25 mouse cellular contexts compared by ENCODE assay signal in the genomic region with DNA sequence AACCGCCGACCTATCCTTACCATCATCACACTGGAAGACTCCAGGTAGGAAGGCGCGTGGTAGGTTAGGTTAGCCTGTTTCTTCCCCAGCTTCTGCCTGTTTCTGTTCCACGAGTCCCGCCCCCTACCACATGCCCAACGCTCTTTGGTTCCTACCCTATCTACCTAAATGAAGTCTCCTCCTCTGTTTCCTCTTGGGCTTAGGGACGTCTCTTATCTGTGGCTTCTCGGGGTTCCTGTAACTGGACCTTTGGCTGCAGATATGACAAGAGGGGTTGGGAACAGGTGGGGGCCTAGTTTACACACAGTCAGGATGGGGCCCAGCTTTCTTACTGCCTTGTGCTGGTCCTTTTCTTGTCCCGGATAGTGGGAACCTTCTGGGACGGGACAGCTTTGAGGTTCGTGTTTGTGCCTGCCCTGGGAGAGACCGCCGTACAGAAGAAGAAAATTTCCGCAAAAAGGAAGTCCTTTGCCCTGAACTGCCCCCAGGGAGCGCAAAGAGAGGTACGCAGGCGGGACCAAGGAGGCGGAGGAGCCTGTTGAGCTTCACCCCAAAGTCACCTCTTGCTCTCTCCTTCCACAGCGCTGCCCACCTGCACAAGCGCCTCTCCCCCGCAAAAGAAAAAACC. TPM values are rescaled to one million over a fixed set of nuclear protein-coding genes. Genes with fewer than 3 reads are reported as not detected.
A peak's percentile ranks its signal among the peaks of the same experiment; 100 is the strongest.
DNase-seq lines count a peak whose midpoint lies in the region; ATAC-seq and TF ChIP-seq lines count a peak whose summit lies in the region.
"Had no signal": no experiment of that assay in that cellular context is flagged by ENCODE, and none has a peak within 500 bp of the region (broad histone marks: within the 10 kb centered on the region; RNA-seq: fewer than 3 reads in every experiment).

No protein-coding gene starts in this region.

- 85% methylated on average over 22 of the region's 22 CpGs for WGBS in heart, embryonic 11.5 days (ENCODE audit: insufficient replicate concordance)
- WGBS in liver, embryonic 16.5 days (ENCODE audit: insufficient replicate concordance) = 36% methylated on average over 22 of the region's 22 CpGs
- 94% methylated on average over 22 of the region's 22 CpGs for WGBS in limb, embryonic 10.5 days
- WGBS in midbrain, embryonic 16.5 days = 95% methylated on average over 22 of the region's 22 CpGs

- H3K4me2 ChIP-seq in heart, embryonic 11.5 days = no peak overlapping the region
- H3K4me2 ChIP-seq in liver, embryonic 16.5 days (ENCODE audit: low read depth, low read length) = peak overlapping the region; percentile 54
- H3K4me2 ChIP-seq in midbrain, embryonic 16.5 days (ENCODE audit: low read length) = no peak overlapping the region
- H3K4me2 ChIP-seq: embryonic facial prominence, embryonic 12.5 days; hindbrain, embryonic 15.5 days; intestine, embryonic 15.5 days; limb, embryonic 15.5 days had no signal

- TF ChIP-seq CTCF in MEL (IDR thresholded peaks at IDR 0.05 in 2 of 3, conservative IDR thresholded peaks at IDR 0.05 in 1 of 3; ENCODE audit: control insufficient read depth in 1 of 3, insufficient read depth in 1 of 3, low read depth in 2 of 3, low read length in 3 of 3, poor library complexity in 1 of 3, severe bottlenecking in 1 of 3) = no peak

- TF ChIP-seq EP300 in MEL (IDR thresholded peaks at IDR 0.05; ENCODE audit: low read depth in 1 of 2, low read length in 2 of 2) = peak; percentile 79 to 93

- H3K36me3 ChIP-seq in heart, embryonic 11.5 days (ENCODE audit: control insufficient read depth, insufficient read depth, low read length) = peaks cover 33% of the 10 kb centered on the region
- peaks cover 24 to 71% of the 10 kb centered on the region in 2 experiments for H3K36me3 ChIP-seq in MEL (ENCODE audit: control insufficient read depth in 1 of 2, insufficient read depth in 2 of 2, low read length in 2 of 2)
- H3K36me3 ChIP-seq in liver, embryonic 16.5 days (ENCODE audit: control insufficient read depth, insufficient read depth) = peaks cover 34% of the 10 kb centered on the region
- peaks cover 97% of the 10 kb centered on the region for H3K36me3 ChIP-seq in limb, embryonic 10.5 days
- peaks cover 15% of the 10 kb centered on the region for H3K36me3 ChIP-seq in midbrain, embryonic 16.5 days (ENCODE audit: control insufficient read depth, insufficient read depth, low read length)

- H3K4me3 ChIP-seq in heart, embryonic 11.5 days (ENCODE audit: low read depth, low read length) = no peak overlapping the region
- no peak overlapping the region; a peak in 1 of 4 replicates for H3K4me3 ChIP-seq in MEL (ENCODE audit: control insufficient read depth in 1 of 2, insufficient read depth in 1 of 2, low read depth in 2 of 2, low read length in 2 of 2)
- H3K4me3 ChIP-seq in liver, embryonic 16.5 days (ENCODE audit: low read depth, low read length) = peak overlapping the region; percentile 18; the same call in 1 of the 2 replicates
- H3K4me3 ChIP-seq in limb, embryonic 10.5 days = no peak overlapping the region
- no peak overlapping the region for H3K4me3 ChIP-seq in midbrain, embryonic 16.5 days (ENCODE audit: low read depth, low read length)
- H3K4me3 ChIP-seq: embryonic facial prominence, embryonic 12.5 days; hindbrain, embryonic 15.5 days; intestine, embryonic 15.5 days; limb, embryonic 15.5 days had no signal

- H3K4me1 ChIP-seq in heart, embryonic 11.5 days (ENCODE audit: control insufficient read depth, insufficient read depth, low read length) = peaks cover 10% of the 10 kb centered on the region; the same call in 1 of the 2 replicates
- peaks cover 29 to 60% of the 10 kb centered on the region in 2 experiments for H3K4me1 ChIP-seq in MEL (ENCODE audit: control insufficient read depth in 1 of 2, insufficient read depth in 2 of 2, low read length in 2 of 2)
- peaks cover 70% of the 10 kb centered on the region for H3K4me1 ChIP-seq in liver, embryonic 16.5 days (ENCODE audit: control insufficient read depth, low read depth, low read length)
- no peaks in the 10 kb centered on the region for H3K4me1 ChIP-seq in limb, embryonic 10.5 days
- H3K4me1 ChIP-seq in midbrain, embryonic 16.5 days (ENCODE audit: control insufficient read depth, insufficient read depth, low read length) = no peaks in the 10 kb centered on the region
- H3K4me1 ChIP-seq: embryonic facial prominence, embryonic 12.5 days; hindbrain, embryonic 15.5 days; intestine, embryonic 15.5 days; limb, embryonic 15.5 days had no signal

- no peak for TF ChIP-seq RAD21 in MEL (IDR thresholded peaks at IDR 0.05; ENCODE audit: low read depth, low read length)

- H3K9me3 ChIP-seq in heart, embryonic 11.5 days (replicated peaks; ENCODE audit: control insufficient read depth, low read length) = no peaks in the 10 kb centered on the region
- H3K9me3 ChIP-seq in MEL (replicated peaks; ENCODE audit: insufficient read depth, low read length) = no peaks in the 10 kb centered on the region
- H3K9me3 ChIP-seq in liver, embryonic 16.5 days (replicated peaks; ENCODE audit: control insufficient read depth, low read length) = no peaks in the 10 kb centered on the region
- H3K9me3 ChIP-seq in limb, embryonic 10.5 days (replicated peaks) = no peaks in the 10 kb centered on the region
- no peaks in the 10 kb centered on the region for H3K9me3 ChIP-seq in midbrain, embryonic 16.5 days (replicated peaks; ENCODE audit: control insufficient read depth, low read length, poor library complexity, severe bottlenecking)
- H3K9me3 ChIP-seq: embryonic facial prominence, embryonic 12.5 days; hindbrain, embryonic 15.5 days; intestine, embryonic 15.5 days; limb, embryonic 15.5 days had no signal

- no peak overlapping the region for H3K9ac ChIP-seq in heart, embryonic 11.5 days (ENCODE audit: low read depth, low read length)
- peak overlapping the region; percentile 18; the same call in 1 of the 2 replicates for H3K9ac ChIP-seq in MEL (ENCODE audit: control insufficient read depth, low read depth, low read length, poor library complexity, severe bottlenecking)
- peak overlapping the region; percentile 47 for H3K9ac ChIP-seq in liver, embryonic 16.5 days (ENCODE audit: low read depth, low read length)
- H3K9ac ChIP-seq in midbrain, embryonic 16.5 days (ENCODE audit: low read depth, low read length) = no peak overlapping the region
- H3K9ac ChIP-seq: embryonic facial prominence, embryonic 12.5 days; hindbrain, embryonic 15.5 days; intestine, embryonic 15.5 days; limb, embryonic 15.5 days had no signal

- 0 out of 2 replicates have a peak, but pooled peaks have one; percentile 64 for ATAC-seq in heart, embryonic 11.5 days (replicated peaks; ENCODE audit: insufficient number of reproducible peaks, low FRiP score, low TSS enrichment)
- ATAC-seq in erythroid progenitor cell, adult 5-6 weeks (replicated peaks; ENCODE audit: low FRiP score, poor library complexity, severe bottlenecking) = peak; percentile 22; the same call in 1 of the 2 replicates
- ATAC-seq in liver, embryonic 16.5 days (ENCODE audit: low read depth) = peak; percentile 75
- no peak for ATAC-seq in midbrain, embryonic 16.5 days
- ATAC-seq: forebrain, embryonic 16.5 days; intestine, embryonic 15.5 days had no signal

- no peaks in the 10 kb centered on the region for H3K27me3 ChIP-seq in heart, embryonic 11.5 days (ENCODE audit: control insufficient read depth, insufficient read depth, low read length)
- H3K27me3 ChIP-seq in MEL (ENCODE audit: control insufficient read depth in 1 of 2, insufficient read depth in 2 of 2, low read length in 2 of 2) = no peaks in the 10 kb centered on the region
- no peaks in the 10 kb centered on the region for H3K27me3 ChIP-seq in liver, embryonic 16.5 days (ENCODE audit: control insufficient read depth, insufficient read depth, low read depth, low read length)
- H3K27me3 ChIP-seq in limb, embryonic 10.5 days (ENCODE audit: low read depth, poor library complexity, severe bottlenecking) = no peaks in the 10 kb centered on the region
- no peaks in the 10 kb centered on the region for H3K27me3 ChIP-seq in midbrain, embryonic 16.5 days (ENCODE audit: control insufficient read depth, insufficient read depth, low read depth, low read length)
- H3K27me3 ChIP-seq: embryonic facial prominence, embryonic 12.5 days; hindbrain, embryonic 15.5 days; intestine, embryonic 15.5 days; limb, embryonic 15.5 days had no signal

- TF ChIP-seq POLR2A in MEL (IDR thresholded peaks at IDR 0.05; ENCODE audit: control insufficient read depth in 1 of 2, insufficient read depth in 1 of 2, low read depth in 1 of 2, low read length in 2 of 2, poor library complexity in 1 of 2) = peak in 1 of 2 experiments; percentile 47; a peak in 1 of 4 replicates

- H3K27ac ChIP-seq in heart, embryonic 11.5 days (ENCODE audit: low read depth, low read length) = no peak overlapping the region
- H3K27ac ChIP-seq in MEL (ENCODE audit: control insufficient read depth, low read depth, low read length) = peak overlapping the region; percentile 68
- peak overlapping the region; percentile 81 for H3K27ac ChIP-seq in liver, embryonic 16.5 days (ENCODE audit: low read length)
- no peak overlapping the region; the same call in 1 of the 2 replicates for H3K27ac ChIP-seq in limb, embryonic 10.5 days
- H3K27ac ChIP-seq in midbrain, embryonic 16.5 days (ENCODE audit: low read length) = no peak overlapping the region
- H3K27ac ChIP-seq: embryonic facial prominence, embryonic 12.5 days; hindbrain, embryonic 15.5 days; intestine, embryonic 15.5 days; limb, embryonic 15.5 days had no signal

- no peak for DNase-seq in heart, adult 8-10 months (ENCODE audit: low spot score)
- DNase-seq in MEL (ENCODE audit: low read depth, low spot score) = peak; percentile 84
- no peak for DNase-seq in lung, postnatal 4 days
- no peak for DNase-seq in limb, embryonic 10.5 days (ENCODE audit: low spot score)
- DNase-seq: adrenal gland, postnatal 25 days; cerebellum, adult 18-20 months; heart, postnatal 36 days; kidney, postnatal 4 days; lung, postnatal 14 days; right cerebral cortex, postnatal 25 days; thymus, adult 2 months had no signal

- H3K79me2 ChIP-seq in MEL (ENCODE audit: control insufficient read depth, insufficient read depth, low read length, poor library complexity) = peaks cover 12% of the 10 kb centered on the region

RNA-seq across cellular contexts. Expression of gene Trp53, which starts 9.2 kb away (rescaled TPM):
- polyA plus RNA-seq in heart, embryonic 11.5 days (2014; fragmentation: Nextera tagmentation; extraction: Ambion mirVana) = 103 and 107 TPM in 2 replicates
- 10 to 100 TPM; 12.8 to 16.3 (median 14.1) TPM for total RNA-seq in heart, adult 8-10 months (2022)
- 74.1 and 76.4 TPM in 2 replicates for total RNA-seq in MEL (2012; rRNA removed)
- 100 to 1,000 TPM in 1 of 2 experiments, not detected in 1; 212 TPM for polyA plus RNA-seq in MEL (2012; ENCODE audit: insufficient read depth in 1 of 2, insufficient read length in 2 of 2, low read depth in 1 of 2, low replicate concordance in 2 of 2, missing spikeins in 1 of 2)
- 38.2 and 75.9 TPM in 2 replicates for total RNA-seq in erythroid progenitor cell, adult 5-6 weeks (2015; ENCODE audit: low replicate concordance)
- 12.2 TPM in 2 replicates for total RNA-seq in erythroid progenitor cell, adult 5-6 weeks (2017; ENCODE audit: low replicate concordance)
- polyA plus RNA-seq in liver, embryonic 16.5 days (2015; fragmentation: Nextera tagmentation; extraction: Ambion mirVana) = 55.5 and 55.8 TPM in 2 replicates
- 243 and 267 TPM in 2 replicates for polyA plus RNA-seq in limb, embryonic 10.5 days (2016; fragmentation: Nextera tagmentation; extraction: Ambion mirVana)
- 48.9 and 57.3 TPM in 2 replicates for polyA plus RNA-seq in midbrain, embryonic 16.5 days (2015; fragmentation: Nextera tagmentation; extraction: Ambion mirVana)

RNA-seq across cellular contexts. Expression of gene Wrap53, which starts 9.3 kb away (rescaled TPM):
- 20.3 and 22.9 TPM in 2 replicates for polyA plus RNA-seq in heart, embryonic 11.5 days (2014; fragmentation: Nextera tagmentation; extraction: Ambion mirVana)
- 1 to 10 TPM; 4.6 to 6.7 (median 5.6) TPM for total RNA-seq in heart, adult 8-10 months (2022)
- 18.5 and 18.9 TPM in 2 replicates for total RNA-seq in MEL (2012; rRNA removed)
- polyA plus RNA-seq in MEL (2012; ENCODE audit: insufficient read depth in 1 of 2, insufficient read length in 2 of 2, low read depth in 1 of 2, low replicate concordance in 2 of 2, missing spikeins in 1 of 2) = 10 to 100 TPM in 1 of 2 experiments, not detected in 1; 24.5 TPM
- total RNA-seq in erythroid progenitor cell, adult 5-6 weeks (2015; ENCODE audit: low replicate concordance) = 13.8 and 48.3 TPM in 2 replicates
- 13.5 and 18.4 TPM in 2 replicates for total RNA-seq in erythroid progenitor cell, adult 5-6 weeks (2017; ENCODE audit: low replicate concordance)
- 14.6 and 15.5 TPM in 2 replicates for polyA plus RNA-seq in liver, embryonic 16.5 days (2015; fragmentation: Nextera tagmentation; extraction: Ambion mirVana)
- 52.3 and 52.8 TPM in 2 replicates for polyA plus RNA-seq in limb, embryonic 10.5 days (2016; fragmentation: Nextera tagmentation; extraction: Ambion mirVana)
- 19.2 and 20.9 TPM in 2 replicates for polyA plus RNA-seq in midbrain, embryonic 16.5 days (2015; fragmentation: Nextera tagmentation; extraction: Ambion mirVana)

RNA-seq across cellular contexts. Expression of gene Atp1b2, which starts 16.4 kb away (rescaled TPM):
- 31.0 and 36.2 TPM in 2 replicates for polyA plus RNA-seq in heart, embryonic 11.5 days (2014; fragmentation: Nextera tagmentation; extraction: Ambion mirVana)
- 10 to 100 TPM; 12.4 to 16.3 (median 13.1) TPM for total RNA-seq in heart, adult 8-10 months (2022)
- total RNA-seq in MEL (2012; rRNA removed) = 13.4 and 15.1 TPM in 2 replicates
- polyA plus RNA-seq in MEL (2012; ENCODE audit: insufficient read depth in 1 of 2, insufficient read length in 2 of 2, low read depth in 1 of 2, low replicate concordance in 2 of 2, missing spikeins in 1 of 2) = 100 to 1,000 TPM in 1 of 2 experiments, not detected in 1; 136 TPM
- 20.9 and 36.5 TPM in 2 replicates for total RNA-seq in erythroid progenitor cell, adult 5-6 weeks (2015; ENCODE audit: low replicate concordance)
- 3.5 and 4.5 TPM in 2 replicates for total RNA-seq in erythroid progenitor cell, adult 5-6 weeks (2017; ENCODE audit: low replicate concordance)
- polyA plus RNA-seq in liver, embryonic 16.5 days (2015; fragmentation: Nextera tagmentation; extraction: Ambion mirVana) = 11.2 and 12.6 TPM in 2 replicates
- polyA plus RNA-seq in limb, embryonic 10.5 days (2016; fragmentation: Nextera tagmentation; extraction: Ambion mirVana) = 1.5 TPM in 2 replicates
- 65.8 and 95.2 TPM in 2 replicates for polyA plus RNA-seq in midbrain, embryonic 16.5 days (2015; fragmentation: Nextera tagmentation; extraction: Ambion mirVana)

RNA-seq across cellular contexts. Expression of gene Shbg, which starts 28.4 kb away (rescaled TPM):
- 1.5 TPM in 1 of 2 replicates, not detected in the other for polyA plus RNA-seq in heart, embryonic 11.5 days (2014; fragmentation: Nextera tagmentation; extraction: Ambion mirVana)
- not detected for total RNA-seq in heart, adult 8-10 months (2022)
- total RNA-seq in MEL (2012; rRNA removed) = not detected in 2 replicates
- not detected for polyA plus RNA-seq in MEL (2012; ENCODE audit: insufficient read depth in 1 of 2, insufficient read length in 2 of 2, low read depth in 1 of 2, low replicate concordance in 2 of 2, missing spikeins in 1 of 2)
- not detected in 2 replicates for total RNA-seq in erythroid progenitor cell, adult 5-6 weeks (2015; ENCODE audit: low replicate concordance)
- not detected in 2 replicates for total RNA-seq in erythroid progenitor cell, adult 5-6 weeks (2017; ENCODE audit: low replicate concordance)
- 26.2 and 27.9 TPM in 2 replicates for polyA plus RNA-seq in liver, embryonic 16.5 days (2015; fragmentation: Nextera tagmentation; extraction: Ambion mirVana)
- polyA plus RNA-seq in limb, embryonic 10.5 days (2016; fragmentation: Nextera tagmentation; extraction: Ambion mirVana) = not detected in 2 replicates
- polyA plus RNA-seq in midbrain, embryonic 16.5 days (2015; fragmentation: Nextera tagmentation; extraction: Ambion mirVana) = not detected in 2 replicates
- total RNA-seq: adrenal gland, postnatal 25 days; heart, postnatal 36 days; layer of hippocampus, postnatal 10 days had no signal
- polyA plus RNA-seq: embryonic facial prominence, embryonic 12.5 days; forebrain, embryonic 16.5 days; gonadal fat pad, adult 2 months; hindbrain, embryonic 15.5 days; kidney, embryonic 14.5 days; limb, embryonic 15.5 days; spleen, adult 2 months; stomach, embryonic 14.5 days; thymus, adult 2 months had no signal

RNA-seq across cellular contexts. Expression of gene Efnb3, which starts 29.3 kb away (rescaled TPM):
- 15.2 and 19.0 TPM in 2 replicates for polyA plus RNA-seq in heart, embryonic 11.5 days (2014; fragmentation: Nextera tagmentation; extraction: Ambion mirVana)
- total RNA-seq in heart, adult 8-10 months (2022) = 100 to 1,000 TPM; 105 to 137 (median 128) TPM
- total RNA-seq in MEL (2012; rRNA removed) = 0.20 and 0.23 TPM in 2 replicates
- under 1 TPM in 1 of 2 experiments, not detected in 1; 0.72 TPM for polyA plus RNA-seq in MEL (2012; ENCODE audit: insufficient read depth in 1 of 2, insufficient read length in 2 of 2, low read depth in 1 of 2, low replicate concordance in 2 of 2, missing spikeins in 1 of 2)
- total RNA-seq in erythroid progenitor cell, adult 5-6 weeks (2015; ENCODE audit: low replicate concordance) = 2.5 and 2.9 TPM in 2 replicates
- total RNA-seq in erythroid progenitor cell, adult 5-6 weeks (2017; ENCODE audit: low replicate concordance) = 0.77 and 1.1 TPM in 2 replicates
- 0.27 and 0.39 TPM in 2 replicates for polyA plus RNA-seq in liver, embryonic 16.5 days (2015; fragmentation: Nextera tagmentation; extraction: Ambion mirVana)
- 44.2 and 55.2 TPM in 2 replicates for polyA plus RNA-seq in limb, embryonic 10.5 days (2016; fragmentation: Nextera tagmentation; extraction: Ambion mirVana)
- 165 and 178 TPM in 2 replicates for polyA plus RNA-seq in midbrain, embryonic 16.5 days (2015; fragmentation: Nextera tagmentation; extraction: Ambion mirVana)

Comparison
In these comparisons a context has a peak if more than half of its experiments do, and no peak if none do; other contexts are left out.
1. H3K27ac ChIP-seq: peak in MEL (single experiment) and liver, embryonic 16.5 days (single experiment); none in heart, embryonic 11.5 days (single experiment), limb, embryonic 10.5 days (single experiment) and midbrain, embryonic 16.5 days (single experiment).
2. H3K9ac ChIP-seq: peak in MEL (single experiment) and liver, embryonic 16.5 days (single experiment); none in heart, embryonic 11.5 days (single experiment) and midbrain, embryonic 16.5 days (single experiment).